23 mouse cellular contexts compared by ENCODE assay signal in genomic region chr15:84857623-84858022, GRCm38 (mm10). TPM values are rescaled to one million over a fixed set of nuclear protein-coding genes. Genes with fewer than 3 reads are reported as not detected.
DNase-seq lines count a peak whose midpoint lies in the region; ATAC-seq and TF ChIP-seq lines count a peak whose summit lies in the region.
"Had no signal": no experiment of that assay in that cellular context is flagged by ENCODE, and none has a peak within 500 bp of the region (broad histone marks: within the 10 kb centered on the region; RNA-seq: fewer than 3 reads in every experiment).

No protein-coding gene starts in this region.

- no peaks in the 10 kb centered on the region for H3K9me3 ChIP-seq in neural tube, embryonic 12.5 days
- no peaks in the 10 kb centered on the region for H3K9me3 ChIP-seq in neural tube, embryonic 15.5 days (replicated peaks)
- no peaks in the 10 kb centered on the region for H3K9me3 ChIP-seq in intestine, embryonic 16.5 days (ENCODE audit: control insufficient read depth, low read length)
- H3K9me3 ChIP-seq: embryonic facial prominence, embryonic 10.5 days; embryonic facial prominence, embryonic 13.5 days; forebrain, embryonic 12.5 days; forebrain, embryonic 15.5 days had no signal

- H3K36me3 ChIP-seq in neural tube, embryonic 12.5 days = no peaks in the 10 kb centered on the region
- H3K36me3 ChIP-seq in neural tube, embryonic 15.5 days = no peaks in the 10 kb centered on the region
- no peaks in the 10 kb centered on the region for H3K36me3 ChIP-seq in intestine, embryonic 16.5 days (ENCODE audit: control insufficient read depth, insufficient read depth, low read length)
- H3K36me3 ChIP-seq in small intestine, adult 2 months (ENCODE audit: control insufficient read depth, insufficient read depth, low read length) = no peaks in the 10 kb centered on the region
- H3K36me3 ChIP-seq: embryonic facial prominence, embryonic 10.5 days; embryonic facial prominence, embryonic 13.5 days; forebrain, embryonic 12.5 days; forebrain, embryonic 15.5 days had no signal

- H3K4me3 ChIP-seq in neural tube, embryonic 12.5 days = no peak overlapping the region
- no peak overlapping the region for H3K4me3 ChIP-seq in neural tube, embryonic 15.5 days (replicated peaks)
- no peak overlapping the region for H3K4me3 ChIP-seq in intestine, embryonic 16.5 days (ENCODE audit: low read length)
- no peak overlapping the region for H3K4me3 ChIP-seq in small intestine, adult 2 months (ENCODE audit: low read depth, low read length)
- H3K4me3 ChIP-seq: embryonic facial prominence, embryonic 13.5 days; erythroblast, embryonic 14.5 days; forebrain, embryonic 12.5 days; forebrain, embryonic 15.5 days; gastrocnemius, adult 2 months had no signal

- DNase-seq in yolk sac, embryonic 10.5 days (ENCODE audit: low spot score) = peak; percentile 80
- no peak for DNase-seq in layer of hippocampus, adult 8-10 months (ENCODE audit: low spot score in 2 of 2)
- no peak for DNase-seq in left cerebral cortex, postnatal 4 days
- DNase-seq: adrenal gland, adult 2 months; adrenal gland, postnatal 14 days; cerebellum, adult 8-10 months; cerebellum, postnatal 36 days; embryo, embryonic 11 days; gastrocnemius, adult 2 months; gastrocnemius, postnatal 14 days; heart, adult 11 months had no signal

- H3K4me1 ChIP-seq in neural tube, embryonic 12.5 days = peaks cover 14% of the 10 kb centered on the region
- peaks cover 26% of the 10 kb centered on the region for H3K4me1 ChIP-seq in neural tube, embryonic 15.5 days
- peaks cover 33% of the 10 kb centered on the region for H3K4me1 ChIP-seq in intestine, embryonic 16.5 days (ENCODE audit: control insufficient read depth, insufficient read depth, low read length)
- peaks cover 18% of the 10 kb centered on the region for H3K4me1 ChIP-seq in small intestine, adult 2 months (ENCODE audit: control insufficient read depth, insufficient read depth, insufficient read length, low read length)

- no peaks in the 10 kb centered on the region for H3K27me3 ChIP-seq in neural tube, embryonic 12.5 days (replicated peaks)
- H3K27me3 ChIP-seq in neural tube, embryonic 15.5 days (replicated peaks) = no peaks in the 10 kb centered on the region
- peaks cover 7% of the 10 kb centered on the region; the same call in 1 of the 2 replicates for H3K27me3 ChIP-seq in intestine, embryonic 16.5 days (replicated peaks; ENCODE audit: control insufficient read depth, insufficient read depth, low read length)
- 0 out of 2 replicates have a peak, but pooled peaks cover 10% of the 10 kb centered on the region for H3K27me3 ChIP-seq in small intestine, adult 2 months (ENCODE audit: control insufficient read depth, insufficient read depth, low read length)
- H3K27me3 ChIP-seq: forebrain, embryonic 15.5 days had no signal

- intact Hi-C loops in left cerebral cortex, postnatal 4 days (cut with DNase I) = loop anchor here (10.0 kb wide), 1 partner anchor 67 kb away; the partner anchor contains the start of genes Gm29666 and Nup50

- TF ChIP-seq POLR2A in small intestine, adult 2 months (IDR thresholded peaks at IDR 0.05; ENCODE audit: low read depth, low read length) = no peak

- H3K27ac ChIP-seq in neural tube, embryonic 12.5 days = no peak overlapping the region
- H3K27ac ChIP-seq in neural tube, embryonic 15.5 days (replicated peaks) = no peak overlapping the region
- peak overlapping the region; percentile 37 for H3K27ac ChIP-seq in intestine, embryonic 16.5 days (ENCODE audit: low read length)
- peak overlapping the region; percentile 32 for H3K27ac ChIP-seq in small intestine, adult 2 months (ENCODE audit: insufficient read depth, low read depth, low read length)
- H3K27ac ChIP-seq: embryonic facial prominence, embryonic 13.5 days; forebrain, embryonic 15.5 days; gastrocnemius, adult 2 months; hindbrain, embryonic 14.5 days; hindbrain, postnatal 0 days had no signal

- no peak for TF ChIP-seq CTCF in small intestine, adult 2 months (IDR thresholded peaks at IDR 0.05; ENCODE audit: extremely low read depth, insufficient read length, insufficient replicate concordance, low read depth, low read length)

- ATAC-seq in neural tube, embryonic 12.5 days (ENCODE audit: low FRiP score, low read depth) = no peak
- ATAC-seq in neural tube, embryonic 15.5 days (ENCODE audit: low FRiP score) = no peak
- peak; percentile 52 for ATAC-seq in intestine, embryonic 16.5 days
- ATAC-seq: CD4-positive, CD25-positive, alpha-beta regulatory T cell, adult 4 months; forebrain, embryonic 15.5 days; hindbrain, postnatal 0 days had no signal

- 89% methylated on average over 2 of the region's 2 CpGs for WGBS in neural tube, embryonic 12.5 days
- 89% methylated on average over 2 of the region's 2 CpGs for WGBS in neural tube, embryonic 15.5 days
- 62% methylated on average over 2 of the region's 2 CpGs for WGBS in intestine, embryonic 16.5 days
- WGBS in small intestine, adult 2 months = 24% methylated on average over 2 of the region's 2 CpGs

- 0 out of 2 replicates have a peak overlapping the region, but pooled peaks have one; percentile 79 for H3K4me2 ChIP-seq in neural tube, embryonic 12.5 days (replicated peaks)
- H3K4me2 ChIP-seq in neural tube, embryonic 15.5 days = no peak overlapping the region
- no peak overlapping the region for H3K4me2 ChIP-seq in intestine, embryonic 16.5 days (ENCODE audit: low read depth, low read length)
- H3K4me2 ChIP-seq: forebrain, embryonic 15.5 days had no signal

- H3K9ac ChIP-seq in neural tube, embryonic 12.5 days = no peak overlapping the region
- H3K9ac ChIP-seq in neural tube, embryonic 15.5 days (replicated peaks) = no peak overlapping the region
- no peak overlapping the region for H3K9ac ChIP-seq in intestine, embryonic 16.5 days (ENCODE audit: low read depth, low read length)
- H3K9ac ChIP-seq: embryonic facial prominence, embryonic 13.5 days; forebrain, embryonic 15.5 days; hindbrain, embryonic 14.5 days had no signal

RNA-seq across cellular contexts. Expression of gene Phf21b, which starts 1.8 kb away (rescaled TPM):
- 20.2 and 24.5 TPM in 2 replicates for polyA plus RNA-seq in neural tube, embryonic 12.5 days (2016; fragmentation: Nextera tagmentation; extraction: Ambion mirVana)
- polyA plus RNA-seq in neural tube, embryonic 15.5 days (2015; fragmentation: Nextera tagmentation; extraction: Ambion mirVana) = 2.6 and 3.3 TPM in 2 replicates
- 0.43 and 0.48 TPM in 2 replicates for polyA plus RNA-seq in intestine, embryonic 16.5 days (2015; fragmentation: Nextera tagmentation; extraction: Ambion mirVana)
- polyA plus RNA-seq in small intestine, adult 2 months (2012; rRNA removed) = 2.1 and 5.1 TPM in 2 replicates
- total RNA-seq in layer of hippocampus, adult 8-10 months (2022) = 10 to 100 TPM in 2 of 4 experiments, 1 to 10 TPM in 2; 6.6 to 12.2 (median 9.3) TPM
- 10 to 100 TPM in 1 of 2 experiments, 1 to 10 TPM in 1; 9.3 to 13.1 TPM for total RNA-seq in left cerebral cortex, postnatal 4 days (2021)

Comparison
In these comparisons a context has a peak if more than half of its experiments do, and no peak if none do; other contexts are left out.
1. H3K27ac ChIP-seq: peak in intestine, embryonic 16.5 days (single experiment) and small intestine, adult 2 months (single experiment); none in neural tube, embryonic 12.5 days (single experiment) and neural tube, embryonic 15.5 days (single experiment).